Mouse (Mus musculus) G1E-ER4 (cell line): ENCODE results near the gene Pigw. TPM values are rescaled to one million over a fixed set of nuclear protein-coding genes. Genes with fewer than 3 reads are reported as not detected.

ENCODE experiments used
- GATA1 ChIP-seq: IDR thresholded peaks from one replicate; pipeline ENCODE4 v1.8.0; 2012; ENCODE audit warnings: low read length, inconsistent platforms
- polyA plus RNA-seq: library from polyadenylated mRNA; stranded (reverse); fragments of >175 nt; gene quantifications from 2 replicates; pipeline ENCODE4 v1.2.3, GENCODE M21; 2012

Gene Pigw
- polyA plus RNA-seq, 1 experiment, result 3.8 TPM

DNA sequence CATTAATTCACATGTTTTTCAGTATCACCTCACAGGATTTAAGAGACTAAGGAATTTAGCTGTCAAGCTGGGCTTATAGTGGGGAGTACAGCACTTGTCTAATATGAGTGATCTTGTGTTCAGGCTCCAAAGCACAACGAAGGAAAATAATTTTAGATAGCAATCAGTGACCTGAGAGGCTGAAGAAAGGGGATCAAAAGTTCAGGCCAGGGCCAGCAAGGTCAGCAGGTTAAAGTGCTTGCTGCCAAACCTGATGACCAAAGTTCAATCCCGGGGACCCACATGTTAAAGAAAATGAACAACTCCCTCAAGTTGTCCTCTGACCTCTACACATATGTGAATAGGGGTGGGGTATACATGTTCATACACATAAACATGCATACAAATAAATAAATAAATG lies 14.8 kb downstream of the Pigw start:
- TF ChIP-seq GATA1, result no peak

DNA sequence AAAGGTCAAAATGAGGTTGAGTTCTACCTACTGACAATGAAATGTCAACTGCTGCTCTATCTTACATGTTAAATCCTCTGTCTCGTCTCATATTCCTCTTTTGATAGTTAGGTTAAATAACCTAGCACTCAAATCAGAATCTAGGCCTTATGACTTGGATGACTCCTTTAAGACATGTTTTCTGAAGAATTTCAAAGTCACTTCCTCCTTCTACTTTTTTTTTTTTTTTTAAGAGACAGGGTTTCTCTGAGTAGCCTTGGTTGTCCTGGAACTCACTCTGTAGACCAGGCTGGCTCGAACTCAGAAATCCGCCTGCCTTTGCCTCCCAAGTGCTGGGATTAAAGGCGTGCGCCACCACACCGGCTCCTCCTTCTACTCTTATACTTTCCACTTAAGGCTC lies 24.8 kb downstream of the Pigw start:
- no peak for TF ChIP-seq GATA1

GRCm38 (mm10) chr11:84847475-84848090 lies 32.5 kb downstream of the Pigw start:
- no peak for TF ChIP-seq GATA1

DNA sequence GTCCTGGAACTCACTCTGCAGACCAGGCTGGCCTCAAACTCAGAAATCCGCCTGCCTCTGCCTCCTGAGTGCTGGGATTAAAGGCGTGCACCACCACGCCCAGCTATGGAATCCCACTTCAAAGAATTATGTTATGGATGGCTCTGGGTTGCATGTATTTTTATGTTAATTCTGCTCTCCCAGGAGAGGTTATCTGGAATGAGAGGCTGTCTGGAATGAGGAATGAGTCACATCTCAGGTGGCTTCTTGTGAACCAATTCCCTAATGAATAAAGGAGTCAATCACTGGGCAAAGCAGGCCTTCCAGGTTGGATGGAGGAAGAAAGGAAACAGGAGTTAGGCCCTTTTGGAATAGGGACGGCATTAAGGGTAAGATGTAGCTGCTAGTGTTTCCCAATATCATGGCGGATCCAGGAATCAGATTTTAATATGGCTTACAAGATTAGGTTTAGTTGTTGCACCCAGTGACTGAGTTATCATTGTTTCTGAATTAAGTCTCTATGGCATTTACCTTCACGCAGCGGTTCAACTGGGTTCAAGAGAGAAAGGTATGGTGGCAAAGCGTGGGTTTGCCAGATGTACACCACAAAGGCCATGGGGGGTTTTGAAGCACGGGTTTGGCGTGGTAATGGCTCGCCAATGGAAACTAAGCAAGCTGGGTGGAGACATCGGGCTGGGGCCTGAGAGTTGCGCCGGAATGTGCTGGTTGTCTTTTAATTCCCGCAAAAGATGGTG lies 33.2 kb downstream of the Pigw start:
- no peak for TF ChIP-seq GATA1

- TF ChIP-seq GATA1, result no peak
Observed at GRCm38 (mm10) chr11:84839330-84839729, 40.8 kb downstream of the Pigw start.

GRCm38 (mm10) chr11:84828516-84829399 lies 51.3 kb downstream of the Pigw start, which contains the start of gene Dhrs11:
TSS of gene Dhrs11 (minus strand) at chr11:84828994.
- no peak for TF ChIP-seq GATA1

DNA sequence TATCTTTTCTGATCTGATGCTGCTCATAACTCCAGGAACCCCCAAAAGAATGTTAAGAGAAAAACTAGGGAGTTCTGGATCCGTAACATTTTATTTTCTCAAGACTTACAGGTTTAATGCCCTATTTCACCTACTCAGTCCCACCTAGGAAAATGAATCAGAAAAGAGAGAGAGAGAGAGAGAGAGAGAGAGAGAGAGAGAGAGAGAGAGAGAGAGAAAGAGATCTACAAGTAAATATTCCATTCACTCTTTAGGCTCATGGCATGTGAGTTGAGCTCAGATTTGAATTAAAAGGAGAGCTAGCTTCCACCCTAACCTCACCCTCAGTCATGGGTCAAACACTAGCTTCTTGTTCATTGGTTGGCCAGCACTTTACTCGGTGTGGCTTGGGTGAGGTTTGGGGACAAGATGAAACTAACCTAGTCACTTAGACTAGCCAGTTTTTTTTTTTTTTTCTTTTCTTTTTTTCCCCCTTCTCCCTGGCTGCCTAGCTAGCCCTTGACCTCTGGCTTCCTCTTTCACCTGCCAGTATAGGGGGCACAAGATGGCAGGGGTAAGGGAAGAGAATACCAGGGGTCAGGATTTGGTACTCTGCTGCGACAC lies 52.1 kb downstream of the Pigw start:
- TF ChIP-seq GATA1, result no peak

DNA sequence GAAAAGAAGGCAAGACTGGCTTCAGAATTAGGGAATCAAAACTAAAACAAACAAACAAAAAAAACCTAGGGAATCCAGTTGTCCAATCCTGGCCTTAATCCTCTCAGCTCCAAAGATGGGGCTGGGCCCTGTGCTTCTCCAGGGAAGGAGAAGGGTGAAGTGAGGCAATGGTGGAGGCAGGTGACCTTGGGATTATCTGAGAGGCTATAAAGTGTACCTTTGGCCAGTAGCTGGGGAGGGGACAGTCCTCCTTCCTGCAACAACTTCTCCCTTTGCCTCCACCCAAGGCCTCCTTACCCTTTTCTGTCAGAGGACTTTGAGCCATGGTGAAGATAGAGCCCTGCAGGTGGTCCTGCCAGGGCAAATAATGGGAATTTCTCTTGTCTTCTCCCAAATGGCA lies 52.6 kb downstream of the Pigw start:
- TF ChIP-seq GATA1, result no peak

Other genes with a start within 250 kb of the Pigw start
- 8.5 and 9.2 TPM in 2 replicates for gene Mrm1, start 60.8 kb downstream of the Pigw start, polyA plus RNA-seq
- 10.5 and 11.6 TPM in 2 replicates for gene Dhrs11, start 51.3 kb downstream of the Pigw start, polyA plus RNA-seq
- gene Ggnbp2, start 9.5 kb downstream of the Pigw start, polyA plus RNA-seq, result 124 and 164 TPM in 2 replicates
- gene Myo19, start 137 bp downstream of the Pigw start, polyA plus RNA-seq, result 22.4 and 26.4 TPM in 2 replicates
- gene Znhit3, start 36.1 kb upstream of the Pigw start, polyA plus RNA-seq, result 1.4 and 1.6 TPM in 2 replicates
- not detected in 2 replicates for gene Car4, start 77.5 kb upstream of the Pigw start, polyA plus RNA-seq